Mouse (Mus musculus): ENCODE data around the gene Mlx. TPM values are rescaled to one million over a fixed set of nuclear protein-coding genes. Genes with fewer than 3 reads are reported as not detected.

Gene Mlx
- polyA plus RNA-seq (2015; fragmentation: Nextera tagmentation; extraction: Ambion mirVana) = 51.9 and 58.9 TPM in 2 replicates

GRCm38 (mm10) chr11:101086756-101087681, at the start of gene Mlx:
Gene Mlx, plus strand, starts transcription at chr11:101087277.
- H3K9ac ChIP-seq (replicated peaks; ENCODE audit: low read length) = peak within 1 kb of the TSS; percentile 79
- H3K27ac ChIP-seq (ENCODE audit: low read length) = peak within 1 kb of the TSS; percentile 90
- peak within 1 kb of the TSS; percentile 76 for H3K4me3 ChIP-seq (ENCODE audit: low read length)
- WGBS = 1% methylated on average over 52 of the region's 52 CpGs
- peak within 1 kb of the TSS; percentile 63 for H3K4me2 ChIP-seq (replicated peaks; ENCODE audit: low read depth, low read length)
- ATAC-seq (ENCODE audit: low FRiP score, low TSS enrichment) = peak; percentile 86
- no peaks in the 10 kb centered on the region for H3K9me3 ChIP-seq (ENCODE audit: low read length)
- peaks cover 30% of the 10 kb centered on the region for H3K4me1 ChIP-seq (ENCODE audit: insufficient read depth, low read length)
- peaks cover 31% of the 10 kb centered on the region for H3K36me3 ChIP-seq (ENCODE audit: insufficient read depth, low read length)
- no peaks in the 10 kb centered on the region for H3K27me3 ChIP-seq (ENCODE audit: insufficient read depth, low read length)

- WGBS = 86% methylated on average over 10 of the region's 10 CpGs
- no peaks in the 10 kb centered on the region for H3K9me3 ChIP-seq (ENCODE audit: low read length)
- H3K4me3 ChIP-seq (ENCODE audit: low read length) = no peak overlapping the region
- H3K36me3 ChIP-seq (ENCODE audit: insufficient read depth, low read length) = peaks cover 37% of the 10 kb centered on the region
- H3K4me1 ChIP-seq (ENCODE audit: insufficient read depth, low read length) = peaks cover 6% of the 10 kb centered on the region; the same call in 1 of the 2 replicates
- H3K9ac ChIP-seq (replicated peaks; ENCODE audit: low read length) = no peak overlapping the region
- ATAC-seq (ENCODE audit: low FRiP score, low TSS enrichment) = no peak
- H3K4me2 ChIP-seq (replicated peaks; ENCODE audit: low read depth, low read length) = no peak overlapping the region
- H3K27me3 ChIP-seq (ENCODE audit: insufficient read depth, low read length) = no peaks in the 10 kb centered on the region
- no peak overlapping the region for H3K27ac ChIP-seq (ENCODE audit: low read length)
These were observed 49.3 kb upstream of the Mlx start for GRCm38 (mm10) chr11:101037795-101038194.

- H3K4me1 ChIP-seq (ENCODE audit: insufficient read depth, low read length) = no peaks in the 10 kb centered on the region
- H3K27me3 ChIP-seq (ENCODE audit: insufficient read depth, low read length) = no peaks in the 10 kb centered on the region
- WGBS = 93% methylated on average over 4 of the region's 4 CpGs
- H3K9ac ChIP-seq (replicated peaks; ENCODE audit: low read length) = no peak overlapping the region
- H3K4me3 ChIP-seq (ENCODE audit: low read length) = no peak overlapping the region
- no peak overlapping the region for H3K27ac ChIP-seq (ENCODE audit: low read length)
- no peaks in the 10 kb centered on the region for H3K9me3 ChIP-seq (ENCODE audit: low read length)
- ATAC-seq (ENCODE audit: low FRiP score, low TSS enrichment) = no peak
- no peak overlapping the region for H3K4me2 ChIP-seq (replicated peaks; ENCODE audit: low read depth, low read length)
- H3K36me3 ChIP-seq (ENCODE audit: insufficient read depth, low read length) = peaks cover 45% of the 10 kb centered on the region
These were observed 41.3 kb upstream of the Mlx start for GRCm38 (mm10) chr11:101045826-101046225.

GRCm38 (mm10) chr11:101046440-101046839, 40.6 kb upstream of the Mlx start:
- WGBS = 53% methylated on average over 9 of the region's 9 CpGs
- peaks cover 45% of the 10 kb centered on the region for H3K36me3 ChIP-seq (ENCODE audit: insufficient read depth, low read length)
- no peak for ATAC-seq (ENCODE audit: low FRiP score, low TSS enrichment)

GRCm38 (mm10) chr11:101047502-101047901, 39.6 kb upstream of the Mlx start:
- peaks cover 45% of the 10 kb centered on the region for H3K36me3 ChIP-seq (ENCODE audit: insufficient read depth, low read length)
- H3K27me3 ChIP-seq (ENCODE audit: insufficient read depth, low read length) = no peaks in the 10 kb centered on the region
- H3K9me3 ChIP-seq (ENCODE audit: low read length) = no peaks in the 10 kb centered on the region
- no peaks in the 10 kb centered on the region for H3K4me1 ChIP-seq (ENCODE audit: insufficient read depth, low read length)
- H3K4me2 ChIP-seq (replicated peaks; ENCODE audit: low read depth, low read length) = no peak overlapping the region
- H3K27ac ChIP-seq (ENCODE audit: low read length) = no peak overlapping the region
- WGBS = 77% methylated on average over 3 of the region's 3 CpGs
- H3K4me3 ChIP-seq (ENCODE audit: low read length) = no peak overlapping the region
- no peak overlapping the region for H3K9ac ChIP-seq (replicated peaks; ENCODE audit: low read length)
- ATAC-seq (ENCODE audit: low FRiP score, low TSS enrichment) = no peak

More at GRCm38 (mm10) chr11:101046440-101046839, 40.6 kb upstream of the Mlx start:
- Histone ChIP-seq H3K9me3 (ENCODE audit: low read length) (no peaks in the 10 kb centered on the region), H3K4me3 (ENCODE audit: low read length) (no peak overlapping the region), H3K4me2 (replicated peaks; ENCODE audit: low read depth, low read length) (no peak overlapping the region), H3K27me3 (ENCODE audit: insufficient read depth, low read length) (no peaks in the 10 kb centered on the region), H3K4me1 (ENCODE audit: insufficient read depth, low read length) (no peaks in the 10 kb centered on the region), H3K27ac (ENCODE audit: low read length) (no peak overlapping the region), H3K9ac (replicated peaks; ENCODE audit: low read length) (no peak overlapping the region)

GRCm38 (mm10) chr11:101050359-101050758, 36.7 kb upstream of the Mlx start:
- H3K4me1 ChIP-seq (ENCODE audit: insufficient read depth, low read length) = no peaks in the 10 kb centered on the region

GRCm38 (mm10) chr11:101051051-101051493, 36.0 kb upstream of the Mlx start:
- H3K4me3 ChIP-seq (ENCODE audit: low read length) = no peak overlapping the region
- no peak overlapping the region for H3K4me2 ChIP-seq (replicated peaks; ENCODE audit: low read depth, low read length)
- WGBS = 87% methylated on average over 6 of the region's 6 CpGs
- no peak for ATAC-seq (ENCODE audit: low FRiP score, low TSS enrichment)
- H3K27ac ChIP-seq (ENCODE audit: low read length) = no peak overlapping the region
- H3K9ac ChIP-seq (replicated peaks; ENCODE audit: low read length) = no peak overlapping the region
- peaks cover 20% of the 10 kb centered on the region for H3K36me3 ChIP-seq (ENCODE audit: insufficient read depth, low read length)
- no peaks in the 10 kb centered on the region for H3K27me3 ChIP-seq (ENCODE audit: insufficient read depth, low read length)
- peaks cover 7% of the 10 kb centered on the region; the same call in 1 of the 2 replicates for H3K9me3 ChIP-seq (ENCODE audit: low read length)
- H3K4me1 ChIP-seq (ENCODE audit: insufficient read depth, low read length) = no peaks in the 10 kb centered on the region

More at GRCm38 (mm10) chr11:101050359-101050758, 36.7 kb upstream of the Mlx start:
- no peak overlapping the region for H3K4me2 ChIP-seq (replicated peaks; ENCODE audit: low read depth, low read length)
- no peak overlapping the region for H3K9ac ChIP-seq (replicated peaks; ENCODE audit: low read length)
- 89% methylated on average over 9 of the region's 9 CpGs for WGBS
- H3K9me3 ChIP-seq (ENCODE audit: low read length) = peaks cover 7% of the 10 kb centered on the region; the same call in 1 of the 2 replicates
- no peak overlapping the region for H3K4me3 ChIP-seq (ENCODE audit: low read length)
- peaks cover 26% of the 10 kb centered on the region for H3K36me3 ChIP-seq (ENCODE audit: insufficient read depth, low read length)
- no peaks in the 10 kb centered on the region for H3K27me3 ChIP-seq (ENCODE audit: insufficient read depth, low read length)
- ATAC-seq (ENCODE audit: low FRiP score, low TSS enrichment) = no peak
- no peak overlapping the region for H3K27ac ChIP-seq (ENCODE audit: low read length)

- Histone ChIP-seq H3K27ac (ENCODE audit: low read length) (no peak overlapping the region), H3K27me3 (ENCODE audit: insufficient read depth, low read length) (no peaks in the 10 kb centered on the region), H3K4me3 (ENCODE audit: low read length) (no peak overlapping the region), H3K9me3 (ENCODE audit: low read length) (peaks cover 7% of the 10 kb centered on the region; the same call in 1 of the 2 replicates), H3K9ac (replicated peaks; ENCODE audit: low read length) (no peak overlapping the region), H3K36me3 (ENCODE audit: insufficient read depth, low read length) (peaks cover 20% of the 10 kb centered on the region), H3K4me2 (replicated peaks; ENCODE audit: low read depth, low read length) (no peak overlapping the region), H3K4me1 (ENCODE audit: insufficient read depth, low read length) (0 out of 2 replicates have a peak, but pooled peaks cover 2% of the 10 kb centered on the region)
- ATAC-seq (ENCODE audit: low FRiP score, low TSS enrichment) = no peak
- 91% methylated on average over 8 of the region's 8 CpGs for WGBS
These were observed 35.5 kb upstream of the Mlx start for GRCm38 (mm10) chr11:101051617-101052016.

GRCm38 (mm10) chr11:101052751-101053473, 34.2 kb upstream of the Mlx start:
- no peak overlapping the region for H3K9ac ChIP-seq (replicated peaks; ENCODE audit: low read length)
- peaks cover 7% of the 10 kb centered on the region; the same call in 1 of the 2 replicates for H3K9me3 ChIP-seq (ENCODE audit: low read length)
- H3K4me1 ChIP-seq (ENCODE audit: insufficient read depth, low read length) = 0 out of 2 replicates have a peak, but pooled peaks cover 3% of the 10 kb centered on the region
- no peak for ATAC-seq (ENCODE audit: low FRiP score, low TSS enrichment)
- H3K27ac ChIP-seq (ENCODE audit: low read length) = no peak overlapping the region
- H3K4me2 ChIP-seq (replicated peaks; ENCODE audit: low read depth, low read length) = no peak overlapping the region
- H3K36me3 ChIP-seq (ENCODE audit: insufficient read depth, low read length) = peaks cover 18% of the 10 kb centered on the region
- no peak overlapping the region for H3K4me3 ChIP-seq (ENCODE audit: low read length)
- WGBS = 82% methylated on average over 10 of the region's 10 CpGs
- H3K27me3 ChIP-seq (ENCODE audit: insufficient read depth, low read length) = no peaks in the 10 kb centered on the region

All from kidney, embryonic 16.5 days (tissue).